Mouse (Mus musculus) heart, postnatal 0 days (tissue): ENCODE data around the gene Gabrr2. TPM values are rescaled to one million over a fixed set of nuclear protein-coding genes. Genes with fewer than 3 reads are reported as not detected.

Source experiments
- ATAC-seq: fragments of 200-750 bp; cut with Nextera tagmentation; 2 replicates; pipeline ENCODE4 v1.8.0; 2017; ENCODE audit warnings: low read depth, moderate number of reproducible peaks, moderate library complexity; ENCODE audit not compliant: insufficient read depth
- DNase-seq: peaks from one replicate; pipeline ENCODE4 v3.0.0-alpha.2; 2016; ENCODE audit warnings: low spot score
- H3K27ac ChIP-seq: fragments of 300-500 bp; sonication (generic); 2 replicates; pipeline ENCODE4 v1.5.1; 2014; ENCODE audit warnings: low read depth, mild to moderate bottlenecking
- H3K27me3 ChIP-seq: fragments of 300-500 bp; sonication (generic); 2 replicates; pipeline ENCODE4 v1.6.1; 2014; ENCODE audit warnings: low read length, mixed read lengths; ENCODE audit not compliant: control insufficient read depth, insufficient read depth
- H3K36me3 ChIP-seq: fragments of 300-500 bp; sonication (generic); replicated peaks from 2 replicates; pipeline ENCODE4 v1.6.1; 2014; ENCODE audit warnings: low read length, mixed read lengths; ENCODE audit not compliant: control insufficient read depth, insufficient read depth
- H3K4me1 ChIP-seq: fragments of 300-500 bp; sonication (generic); 2 replicates; pipeline ENCODE4 v1.6.1; 2014; ENCODE audit warnings: antibody characterized with exemption; ENCODE audit not compliant: control insufficient read depth, insufficient read depth
- H3K4me2 ChIP-seq: fragments of 300-500 bp; sonication (generic); 2 replicates; pipeline ENCODE4 v1.6.1; 2014; ENCODE audit warnings: low read depth, mild to moderate bottlenecking, low read length, moderate library complexity
- H3K4me3 ChIP-seq: fragments of 300-500 bp; sonication (generic); 2 replicates; pipeline ENCODE4 v1.5.1; 2014; ENCODE audit warnings: low read depth, low read length
- H3K9ac ChIP-seq: fragments of 300-500 bp; sonication (generic); replicated peaks from 2 replicates; pipeline ENCODE4 v1.6.1; 2014; ENCODE audit warnings: low read depth, low read length, mixed read lengths
- H3K9me3 ChIP-seq: fragments of 300-500 bp; sonication (generic); replicated peaks from 2 replicates; pipeline ENCODE4 v1.6.1; 2016; ENCODE audit warnings: low read length; ENCODE audit not compliant: control insufficient read depth
- CTCF ChIP-seq: IDR thresholded peaks from 2 replicates; pipeline ENCODE4 v1.5.1; 2016; ENCODE audit warnings: antibody characterized with exemption, control low read depth, low read depth
- EP300 ChIP-seq: IDR thresholded peaks from 2 replicates; pipeline ENCODE4 v1.6.1; 2016; ENCODE audit warnings: antibody characterized with exemption, low read depth
- WGBS: fragments of 180-500 bp; shearing (Covaris S2); extraction: QIAGEN DNeasy Blood & Tissue Kit; methylation state at CpG from one replicate; pipeline ENCODE4 v1.1.7; 2014; 5-methylcytosine and 5-hydroxymethylcytosine counted together
- polyA plus RNA-seq: library from polyadenylated mRNA; unstranded; fragments of >200 nt; fragmentation: Nextera tagmentation; extraction: Ambion mirVana; gene quantifications from 2 replicates; pipeline ENCODE4 v1.2.1, GENCODE M21; 2015
- total RNA-seq: library from RNA; depleted of rRNA; stranded (reverse); fragments of >200 nt; gene quantifications from 2 replicates; pipeline ENCODE4 v1.2.3, GENCODE M21; 2014; ENCODE audit warnings: low replicate concordance; rRNA removed

Gabrr2 gene
- total and polyA plus RNA-seq, 2 experiments from 2014 or later: not detected

GRCm38 (mm10) chr4:33125409-33126084, 62.7 kb downstream of the Gabrr2 start:
- Histone ChIP-seq H3K4me3 (no peak overlapping the region), H3K4me2 (0 out of 2 replicates have a peak overlapping the region, but pooled peaks have one; percentile 11), H3K9ac (no peak overlapping the region), H3K27ac (no peak overlapping the region), H3K9me3 (0 out of 2 replicates have a peak, but pooled peaks cover 2% of the 10 kb centered on the region), H3K4me1 (no peaks in the 10 kb centered on the region), H3K27me3 (no peaks in the 10 kb centered on the region), H3K36me3 (no peaks in the 10 kb centered on the region)
- DNase-seq: peak; percentile 18
- TF ChIP-seq EP300 (no peak), CTCF (no peak)
- 26% methylated on average over 10 of the region's 10 CpGs for WGBS
- no peak for ATAC-seq

DNA sequence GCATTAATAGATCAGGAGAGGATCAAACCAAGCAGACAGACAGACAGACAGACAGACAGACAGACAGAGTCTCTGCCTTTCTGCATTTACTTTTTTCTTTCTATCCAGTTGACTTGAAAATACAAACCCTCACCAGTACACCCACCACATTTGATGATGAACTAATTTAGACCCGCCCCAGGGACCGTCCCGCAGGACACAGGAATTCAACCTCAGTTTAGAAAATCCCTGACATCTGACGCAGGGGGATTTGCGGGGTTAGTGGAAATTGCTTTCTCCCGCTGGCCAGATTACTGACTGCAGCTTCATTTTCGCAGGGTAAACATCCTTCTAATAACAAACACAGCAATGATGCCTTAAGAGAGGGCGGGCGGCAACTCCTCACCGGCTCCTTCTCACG, 69.4 kb downstream of the Gabrr2 start, which contains the start of gene Gabrr1:
TSS of gene Gabrr1 (plus strand) at position 301 of the 400 bp plus-strand sequence.
- WGBS: 68% methylated on average over 11 of the region's 11 CpGs
- Histone ChIP-seq H3K4me2 (no peak within 1 kb of the TSS), H3K27ac (no peak within 1 kb of the TSS), H3K36me3 (no peaks in the 10 kb centered on the region), H3K4me3 (no peak within 1 kb of the TSS), H3K27me3 (no peaks in the 10 kb centered on the region), H3K9me3 (0 out of 2 replicates have a peak, but pooled peaks cover 2% of the 10 kb centered on the region), H3K9ac (no peak within 1 kb of the TSS), H3K4me1 (no peaks in the 10 kb centered on the region)
- no peak for TF ChIP-seq EP300
- no peak for TF ChIP-seq CTCF
- no peak for DNase-seq
- ATAC-seq: no peak

Other genes starting within 250 kb of the Gabrr2 start
- 1.6 and 20.0 TPM in 2 replicates for gene Ankrd6, start 112.2 kb upstream of the Gabrr2 start, total RNA-seq
- gene Ankrd6, start 112.2 kb upstream of the Gabrr2 start, polyA plus RNA-seq: 2.3 and 2.4 TPM in 2 replicates
- 61.3 and 75.3 TPM in 2 replicates for gene Rragd, start 80.0 kb upstream of the Gabrr2 start, total RNA-seq
- 35.4 and 41.1 TPM in 2 replicates for gene Rragd, start 80.0 kb upstream of the Gabrr2 start, polyA plus RNA-seq
- 31.2 and 33.4 TPM in 2 replicates for gene Ube2j1, start 31.6 kb upstream of the Gabrr2 start, total RNA-seq
- gene Ube2j1, start 31.6 kb upstream of the Gabrr2 start, polyA plus RNA-seq: 29.9 and 30.9 TPM in 2 replicates
- gene Gabrr1, start 69.5 kb downstream of the Gabrr2 start, total RNA-seq: not detected in 2 replicates
- not detected in 2 replicates for gene Gabrr1, start 69.5 kb downstream of the Gabrr2 start, polyA plus RNA-seq
- gene Pm20d2, start 126.7 kb downstream of the Gabrr2 start, total RNA-seq: 10.3 and 11.1 TPM in 2 replicates
- 2.8 and 4.4 TPM in 2 replicates for gene Pm20d2, start 126.7 kb downstream of the Gabrr2 start, polyA plus RNA-seq
- 0.19 TPM in 1 of 2 replicates, not detected in the other for gene Srsf12, start 146.0 kb downstream of the Gabrr2 start, total RNA-seq
- gene Srsf12, start 146.0 kb downstream of the Gabrr2 start, polyA plus RNA-seq: 0.38 and 0.48 TPM in 2 replicates
- gene Pnrc1, start 227.2 kb downstream of the Gabrr2 start, total RNA-seq: 90.0 and 127 TPM in 2 replicates
- 61.8 and 80.8 TPM in 2 replicates for gene Pnrc1, start 227.2 kb downstream of the Gabrr2 start, polyA plus RNA-seq
- gene Rngtt, start 247.3 kb downstream of the Gabrr2 start, total RNA-seq: 7.3 and 10.0 TPM in 2 replicates
- gene Rngtt, start 247.3 kb downstream of the Gabrr2 start, polyA plus RNA-seq: 8.9 and 9.9 TPM in 2 replicates